Mouse (Mus musculus) kidney, adult 11 months (tissue): ENCODE data around the gene Gm10696.
"Not testable (repeated sequence)": the region's sequence is repeated elsewhere in the genome, so short reads cannot be mapped to it uniquely, and the experiment has no call there.

Experiments used
- DNase-seq: peaks from one replicate; pipeline ENCODE4 v3.0.0; 2022

Gm10696 gene

DNA sequence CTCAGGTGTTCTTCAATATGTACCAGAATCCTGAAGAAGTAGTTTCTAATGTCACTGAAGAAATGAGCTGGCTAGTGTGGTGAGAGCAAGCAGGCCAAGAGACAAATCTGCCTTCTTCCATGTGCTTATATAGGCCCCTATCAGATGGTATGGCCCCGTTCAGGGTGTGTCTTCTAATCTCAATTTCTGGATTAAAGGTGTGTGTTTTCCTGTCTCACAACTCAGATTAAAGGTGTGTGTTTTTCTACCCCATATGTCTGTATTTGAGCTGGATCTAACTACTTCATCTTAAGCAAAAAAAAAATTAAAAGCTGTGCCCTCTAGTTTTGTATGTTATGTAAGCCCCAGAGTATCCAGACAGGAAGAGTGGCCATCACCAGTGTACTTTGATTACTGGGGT, at the start of gene Gm10696:
Gene Gm10696, minus strand, starts transcription at position 101 of the 400 bp plus-strand sequence.
- not testable (repeated sequence) for DNase-seq

DNA sequence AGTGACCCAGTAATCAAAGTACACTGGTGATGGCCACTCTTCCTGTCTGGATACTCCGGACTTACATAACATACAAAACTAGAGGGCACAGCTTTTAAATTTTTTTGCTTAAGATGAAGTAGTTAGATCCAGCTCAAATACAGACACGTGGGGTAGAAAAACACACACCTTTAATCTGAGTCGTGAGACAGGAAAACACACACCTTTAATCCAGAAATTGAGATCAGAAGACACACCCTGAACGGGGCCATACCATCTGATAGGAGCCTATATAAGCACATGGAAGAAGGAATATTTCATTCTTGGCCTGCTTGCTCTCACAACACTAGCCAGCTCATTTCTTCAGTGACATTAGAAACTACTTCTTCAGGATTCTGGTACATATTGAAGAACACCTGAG, 18.4 kb upstream of the Gm10696 start, which contains the start of gene Gm5286:
Gene Gm5286, plus strand, starts transcription at position 301 of the 400 bp plus-strand sequence.
- not testable (repeated sequence) for DNase-seq

DNA sequence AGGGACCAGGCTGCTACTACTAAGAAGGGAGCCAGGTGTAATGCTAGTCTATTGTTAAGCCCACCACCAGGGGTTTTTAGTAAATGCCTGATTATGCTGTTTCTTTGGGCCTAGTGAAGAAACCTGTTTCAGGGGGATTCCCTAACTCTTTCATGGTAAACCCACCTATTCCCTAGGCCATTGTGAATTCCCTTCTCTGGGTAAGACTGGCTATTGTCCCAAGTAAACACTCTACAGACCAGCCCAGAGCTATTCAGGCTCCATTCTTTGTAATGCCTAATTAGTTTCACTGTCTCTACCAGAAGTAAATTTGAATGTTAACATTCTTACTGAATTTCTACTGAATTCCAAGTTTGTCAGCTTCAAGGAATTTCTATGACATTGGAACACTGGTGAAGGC, 10.6 kb downstream of the Gm10696 start:
- DNase-seq, result not testable (repeated sequence)
